Mouse (Mus musculus) gastrocnemius, adult 8-10 months (tissue): ENCODE measurements at regions not wholly inside any gene's neighbourhood (a gene's known extent, or its start where the extent isn't known, plus 50 kb on each side); places are given as distances from the start of the nearest gene placed in this dataset.
A peak's percentile ranks its signal among the peaks of the same experiment; 100 is the strongest.

Source experiments
- DNase-seq, 2 experiments: peaks; one replicate each; pipeline ENCODE4 v3.0.0; 2022; ENCODE audit warnings: low spot score in 2 of 2

GRCm38 (mm10) chr15:49043035-49043434, 4841.7 kb upstream of the Gm7489 start:
- DNase-seq: no peak

GRCm38 (mm10) chr15:49065069-49065468, 4819.6 kb upstream of the Gm7489 start:
- no peak for DNase-seq

- peak; percentile 24 to 37 for DNase-seq
These were observed 4818.8 kb upstream of the Gm7489 start for GRCm38 (mm10) chr15:49065875-49066274.

- DNase-seq: no peak
These were observed 4818.3 kb upstream of the Gm7489 start for GRCm38 (mm10) chr15:49066367-49066766.
